Mouse (Mus musculus) cerebellum, adult 8-10 months (tissue): ENCODE results near the gene Gm45208.
"Not testable (repeated sequence)": the region's sequence is repeated elsewhere in the genome, so short reads cannot be mapped to it uniquely, and the experiment has no call there.

ENCODE experiments used
- DNase-seq: peaks from one replicate; pipeline ENCODE4 v3.0.0; 2022

Gene Gm45208

DNA sequence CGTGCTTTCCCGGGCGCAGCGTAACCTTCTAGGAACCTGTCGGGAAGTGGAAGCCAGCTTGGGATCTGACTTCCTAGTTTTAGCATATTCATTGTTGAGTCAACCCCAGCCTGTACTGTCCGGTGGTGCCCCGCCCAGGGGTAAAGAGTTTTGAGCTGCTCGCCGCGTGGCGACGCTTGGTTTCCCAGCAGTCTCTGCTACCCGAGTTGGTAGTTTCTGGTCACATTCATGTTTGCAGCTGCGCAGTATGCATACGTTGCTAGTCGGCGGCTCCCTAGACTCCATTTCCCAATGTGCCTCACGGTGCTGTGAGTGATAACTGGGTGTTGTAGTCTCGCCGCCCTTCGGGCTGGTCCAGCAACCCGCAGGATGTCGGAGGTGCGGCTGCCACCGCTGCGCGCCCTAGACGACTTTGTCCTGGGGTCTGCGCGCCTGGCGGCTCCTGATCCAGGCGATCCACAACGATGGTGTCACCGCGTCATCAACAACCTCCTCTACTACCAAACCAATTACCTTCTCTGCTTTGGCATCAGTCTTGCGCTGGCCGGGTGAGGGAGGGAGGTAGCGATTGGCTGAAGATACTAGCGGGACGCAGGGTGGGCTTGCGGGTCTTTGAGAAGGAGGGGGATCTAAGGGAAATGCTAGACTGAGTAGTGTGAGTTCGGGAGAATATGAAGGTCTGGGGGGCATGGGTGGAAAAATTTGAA is 6.3 kb downstream of the Gm45208 start, which contains the start of gene Praf2:
Gene Praf2 (plus strand): TSS at position 225 of the 707 bp plus-strand sequence.
- peak; percentile 60 for DNase-seq

DNA sequence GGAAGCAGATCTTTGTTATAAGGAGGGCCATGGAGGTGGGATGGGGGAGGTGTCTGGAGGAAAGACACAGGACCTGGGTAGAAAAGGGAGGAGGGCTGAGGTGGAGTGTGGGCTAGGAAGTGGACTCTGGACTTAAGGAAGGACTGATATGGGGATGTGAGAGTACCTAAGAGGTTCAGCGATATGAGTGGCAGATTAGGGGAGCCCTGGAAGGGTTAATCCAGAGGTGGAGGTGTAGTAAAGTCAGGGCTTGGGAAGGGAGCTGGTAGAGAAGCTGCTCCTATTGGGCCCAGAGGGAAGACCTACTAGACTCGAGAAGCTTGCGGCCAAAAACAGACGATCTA is 6.8 kb downstream of the Gm45208 start:
- no peak for DNase-seq

DNA sequence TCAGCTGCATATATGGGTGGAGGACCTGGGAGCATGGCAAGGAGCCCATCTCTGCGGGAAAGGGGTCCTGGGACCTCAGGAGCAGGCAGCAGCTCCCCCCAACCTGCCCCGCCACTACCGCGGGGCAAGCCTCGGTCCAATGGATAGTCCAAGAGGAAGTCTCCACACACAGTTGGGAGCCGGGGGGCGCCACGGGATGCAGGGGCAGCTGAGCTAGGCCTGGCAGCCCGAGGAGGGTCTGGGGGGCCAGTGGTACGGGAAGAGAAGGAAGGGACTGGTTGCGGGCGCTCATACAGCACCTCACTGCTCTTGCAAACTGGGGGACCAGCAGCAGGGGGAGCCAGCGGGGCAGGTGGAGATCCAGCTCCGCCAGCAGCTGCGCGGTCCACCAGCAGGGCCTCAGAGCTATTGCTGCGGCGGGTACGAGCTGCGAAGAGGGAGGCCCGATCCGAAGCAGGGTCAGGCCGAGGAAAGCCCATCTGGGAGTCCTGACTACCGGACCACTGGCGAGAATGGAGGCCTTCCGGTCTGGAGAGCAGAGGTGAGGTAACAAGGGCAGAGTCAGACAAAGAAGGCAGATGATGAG is 11.6 kb downstream of the Gm45208 start:
- peak; percentile 53 for DNase-seq

DNA sequence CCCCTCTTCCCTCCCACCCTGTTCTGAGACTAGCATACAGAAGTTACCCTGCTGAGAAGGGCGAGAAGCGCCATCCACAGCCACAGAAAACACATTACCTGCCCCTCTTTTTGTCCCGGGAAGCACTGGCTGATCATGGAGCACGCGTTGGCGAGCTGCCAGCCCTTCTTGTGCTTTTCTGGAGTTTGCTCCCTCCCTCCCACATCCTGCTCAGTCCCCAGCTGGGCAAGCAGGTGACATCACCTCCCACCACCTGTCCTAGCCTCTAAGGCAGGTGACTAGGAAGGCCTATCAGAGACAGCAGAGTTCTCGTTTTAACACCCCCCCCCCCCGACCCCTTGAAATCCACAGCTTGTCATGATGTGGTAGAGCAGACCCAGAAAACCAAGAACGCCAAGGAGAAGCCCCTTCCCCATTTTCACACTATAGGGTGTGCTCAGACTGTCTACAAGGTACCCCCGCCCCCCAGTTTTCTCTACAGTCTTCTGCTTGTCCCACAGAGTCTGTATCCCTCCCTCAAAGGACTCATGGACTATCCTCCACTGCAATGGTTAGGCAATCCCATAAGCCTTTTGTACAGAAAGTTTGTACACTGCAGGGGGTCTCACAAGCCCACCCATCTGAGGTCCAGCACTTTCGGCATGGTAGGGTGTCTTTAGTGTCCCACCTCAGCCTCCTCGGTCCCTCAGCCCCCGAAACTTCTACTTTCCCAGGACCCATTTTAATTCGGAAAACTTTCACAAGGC is 17.5 kb downstream of the Gm45208 start:
- DNase-seq, result peak; percentile 80

DNA sequence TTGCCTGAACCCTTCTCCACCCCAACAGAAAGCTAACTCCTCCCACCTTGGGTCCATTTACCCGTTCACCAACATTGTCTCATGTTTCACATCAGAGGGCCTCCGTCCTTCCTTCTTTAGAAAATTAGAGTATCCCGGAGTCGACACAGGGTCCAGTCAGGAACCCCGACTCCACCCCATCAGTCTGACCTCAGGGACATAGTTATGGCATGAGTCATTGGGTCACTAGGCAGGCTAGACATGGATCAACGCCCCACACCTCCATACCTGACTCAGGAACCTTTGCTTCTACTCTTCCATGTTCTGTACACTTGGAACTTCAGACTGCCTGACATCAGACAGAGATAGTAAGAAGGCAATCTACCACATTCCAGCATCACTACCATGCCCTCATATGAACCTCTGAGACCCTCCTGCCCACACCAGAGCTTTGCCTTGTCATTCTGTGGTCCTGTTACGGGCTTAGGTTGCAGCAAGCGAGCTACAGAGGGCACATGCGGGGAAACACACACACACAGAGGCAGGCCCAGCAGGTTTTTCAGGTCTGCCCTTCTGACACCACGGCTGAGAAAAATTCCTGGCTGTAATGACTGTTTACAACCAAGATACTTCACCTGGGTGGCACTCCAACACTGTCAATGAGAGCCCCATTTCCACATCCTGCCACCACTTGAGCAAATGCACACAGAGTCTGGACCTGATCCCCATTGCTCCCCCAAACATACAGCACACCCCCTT is 18.2 kb downstream of the Gm45208 start:
- DNase-seq, result no peak

DNA sequence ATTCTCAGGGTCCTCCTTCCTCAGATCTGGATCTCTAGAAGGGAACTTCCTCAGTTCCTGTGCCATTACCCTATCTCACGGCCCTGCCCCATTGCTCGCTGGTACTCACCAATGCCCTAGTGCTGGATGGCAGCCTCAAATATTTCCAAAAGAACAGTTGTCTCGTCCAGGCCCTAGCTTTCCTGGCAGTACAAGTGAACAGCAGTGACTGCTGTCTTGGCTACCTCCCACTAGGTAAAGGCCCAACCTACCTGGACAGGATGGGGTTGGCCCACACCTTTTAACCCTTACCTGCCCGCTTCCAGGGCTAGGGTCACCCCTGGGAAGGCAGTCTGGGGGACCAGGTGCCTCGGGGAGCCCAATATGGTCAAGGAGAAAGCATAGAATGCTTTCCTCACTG is 19.1 kb downstream of the Gm45208 start:
- peak; percentile 53 for DNase-seq

DNA sequence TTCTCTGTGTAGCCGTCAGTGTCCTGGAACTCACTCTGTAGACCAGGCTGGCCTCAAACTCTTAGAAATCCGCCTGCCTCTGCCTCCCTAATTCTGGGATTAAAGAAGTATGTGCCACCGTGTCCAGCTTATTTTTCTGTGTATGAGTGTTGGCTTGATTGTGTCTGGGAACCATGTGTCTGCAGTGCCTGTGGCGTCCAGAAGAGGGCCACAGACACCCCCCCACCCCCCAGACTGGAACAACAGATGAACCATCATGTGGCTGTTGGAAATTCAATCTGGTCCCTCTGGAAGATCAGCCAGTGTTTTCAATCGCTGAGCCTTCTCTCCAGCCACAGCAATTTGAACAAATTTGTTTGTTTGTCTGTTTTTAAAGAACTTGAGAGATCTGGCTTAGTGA is 21.4 kb downstream of the Gm45208 start:
- no peak for DNase-seq

DNA sequence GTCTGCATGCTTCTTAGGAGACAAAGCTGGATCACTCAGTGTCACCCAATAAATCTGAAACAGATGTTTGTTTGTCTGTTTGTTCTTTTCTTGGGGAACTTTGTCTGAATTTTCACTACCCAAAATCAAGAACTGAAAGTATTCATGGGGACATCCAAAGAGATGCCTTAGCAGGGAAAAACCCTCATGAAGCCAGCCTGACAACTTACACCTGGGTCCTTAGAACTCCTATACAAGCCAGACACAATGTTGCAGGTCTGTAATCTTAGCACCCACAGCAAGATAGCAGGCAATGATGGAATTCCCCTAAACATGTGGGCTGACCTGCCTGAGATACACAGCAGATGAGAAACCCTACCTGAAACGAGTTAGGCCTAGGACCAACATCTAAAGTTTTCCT is 22.9 kb downstream of the Gm45208 start:
- DNase-seq, result no peak

DNA sequence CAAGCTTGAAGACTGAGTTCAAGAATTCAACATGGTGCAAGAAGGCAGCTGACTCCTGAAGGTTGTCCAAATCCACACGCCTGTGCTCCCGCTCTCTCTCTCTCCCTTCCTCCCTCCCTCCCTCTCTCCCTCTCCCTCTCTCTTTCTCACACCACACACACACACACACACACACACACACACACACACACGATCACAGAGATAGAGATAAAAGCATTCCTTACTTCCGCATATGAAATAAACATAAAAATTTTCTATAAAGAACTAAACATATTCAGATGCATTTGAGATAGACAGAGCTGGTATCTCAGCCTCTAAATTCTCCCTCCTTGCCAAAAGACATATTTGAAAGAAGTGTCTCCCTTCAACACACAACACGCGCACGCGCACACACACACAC is 23.4 kb downstream of the Gm45208 start:
- no peak for DNase-seq

DNA sequence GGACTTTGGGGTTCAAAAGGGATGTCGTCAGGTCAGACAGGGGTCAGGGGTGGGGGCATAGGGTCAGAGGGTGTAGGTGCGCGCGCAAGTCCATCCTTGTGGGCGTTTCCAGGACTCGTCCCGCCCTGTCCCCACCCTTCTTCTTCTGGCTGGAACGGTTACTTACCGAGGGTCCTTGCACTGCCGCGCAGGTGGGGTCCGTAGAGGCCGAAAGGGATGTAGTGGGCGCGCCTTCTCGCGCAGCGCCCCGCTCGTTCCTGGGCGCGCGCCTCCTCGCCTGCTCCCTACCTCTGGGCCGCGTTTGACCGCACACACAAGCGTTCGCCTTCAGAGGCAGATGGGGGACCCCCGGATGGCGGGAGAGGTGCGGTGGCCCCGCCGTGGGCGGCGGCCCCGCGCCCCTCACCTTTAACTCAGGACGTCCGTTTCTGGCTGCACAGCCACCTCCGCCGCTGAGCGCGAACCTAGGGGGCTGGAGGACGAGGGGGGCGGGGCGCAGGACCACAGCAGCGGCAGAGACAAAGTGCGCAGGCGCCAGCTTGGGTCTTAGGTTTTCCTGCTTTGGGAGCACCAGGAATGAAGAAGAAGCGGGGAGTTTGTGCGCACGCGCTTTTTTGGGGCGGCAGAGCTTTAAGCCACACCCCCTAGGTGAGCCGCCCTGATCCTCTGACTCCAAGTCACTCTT is 28.5 kb downstream of the Gm45208 start, which contains the start of gene Ccdc120:
Gene Ccdc120 (minus strand): TSS at position 474 of the 685 bp plus-strand sequence.
- peak; percentile 76 for DNase-seq

DNA sequence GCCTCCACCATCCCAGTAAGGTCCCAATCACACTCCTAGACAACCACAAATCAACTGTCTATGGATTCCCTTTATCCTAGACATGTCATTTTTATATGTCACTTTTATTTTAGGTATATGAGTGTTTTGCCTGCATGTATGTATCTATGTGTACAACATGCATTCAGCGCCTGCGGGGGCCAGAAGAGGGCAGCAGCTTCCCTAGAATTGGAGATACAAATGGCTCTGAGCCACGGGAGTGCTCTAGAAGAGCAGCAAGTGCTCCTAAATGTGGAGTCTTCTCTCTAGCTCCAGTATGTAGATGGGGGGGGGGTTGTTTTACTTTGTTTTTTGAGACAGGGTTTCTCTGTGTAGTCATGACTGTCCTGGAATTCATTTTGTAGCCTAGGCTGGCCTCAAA is 31.6 kb downstream of the Gm45208 start:
- not testable (repeated sequence) for DNase-seq

DNA sequence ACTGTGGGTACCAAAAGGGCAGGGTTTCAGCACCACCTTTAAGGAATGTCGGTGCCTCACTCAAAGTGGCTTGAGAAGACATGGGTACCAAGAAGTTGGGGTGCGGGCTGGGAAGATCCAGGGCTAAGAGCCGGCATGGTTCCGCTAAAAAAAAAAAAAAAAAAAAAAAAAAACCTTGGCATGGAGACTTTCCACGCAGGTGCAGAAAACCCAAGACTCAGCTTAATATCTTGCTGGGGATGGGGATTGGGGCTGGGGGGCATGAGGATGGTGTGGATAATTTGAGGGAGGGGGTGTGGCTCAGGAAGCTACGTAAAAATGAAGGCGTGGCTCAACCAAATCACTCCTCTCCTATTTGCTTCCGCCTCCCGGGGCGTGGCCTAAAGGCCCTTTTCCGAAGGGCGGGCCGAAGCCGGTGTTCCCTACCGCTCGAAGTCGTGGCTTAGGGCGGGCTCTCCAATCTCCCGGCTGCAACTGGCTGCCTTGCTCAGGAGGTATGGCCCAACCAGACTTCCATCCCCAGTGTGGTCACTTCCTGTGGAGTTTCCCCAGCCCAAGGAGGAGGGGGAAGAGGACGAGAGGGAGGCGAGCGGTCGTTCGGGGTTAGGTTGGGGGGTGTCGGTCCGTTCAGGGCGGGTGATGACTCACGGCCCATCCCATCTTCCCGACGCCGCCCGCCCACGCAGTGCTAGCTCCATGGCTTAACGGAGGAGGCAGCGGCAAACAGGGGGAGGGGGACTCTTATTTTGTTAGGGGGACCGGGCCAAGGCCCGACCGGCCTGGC is 40.3 kb downstream of the Gm45208 start, which contains the start of gene Tfe3:
Gene Tfe3 (plus strand): TSS at position 424 of the 784 bp plus-strand sequence.
- DNase-seq, result peak; percentile 86

DNA sequence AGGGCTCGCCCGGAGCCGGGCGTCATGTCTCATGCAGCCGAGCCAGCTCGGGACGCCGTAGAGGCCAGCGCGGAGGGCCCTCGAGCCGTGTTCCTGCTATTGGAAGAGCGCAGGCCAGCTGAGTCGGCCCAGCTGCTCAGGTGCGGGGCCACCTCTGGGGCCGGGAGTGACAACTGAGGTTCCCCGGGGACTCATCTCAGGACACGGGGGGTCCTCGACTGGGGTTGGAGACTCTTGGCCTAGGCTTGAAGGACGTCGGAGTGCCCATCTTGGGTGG is 40.8 kb downstream of the Gm45208 start:
- DNase-seq, result no peak

DNA sequence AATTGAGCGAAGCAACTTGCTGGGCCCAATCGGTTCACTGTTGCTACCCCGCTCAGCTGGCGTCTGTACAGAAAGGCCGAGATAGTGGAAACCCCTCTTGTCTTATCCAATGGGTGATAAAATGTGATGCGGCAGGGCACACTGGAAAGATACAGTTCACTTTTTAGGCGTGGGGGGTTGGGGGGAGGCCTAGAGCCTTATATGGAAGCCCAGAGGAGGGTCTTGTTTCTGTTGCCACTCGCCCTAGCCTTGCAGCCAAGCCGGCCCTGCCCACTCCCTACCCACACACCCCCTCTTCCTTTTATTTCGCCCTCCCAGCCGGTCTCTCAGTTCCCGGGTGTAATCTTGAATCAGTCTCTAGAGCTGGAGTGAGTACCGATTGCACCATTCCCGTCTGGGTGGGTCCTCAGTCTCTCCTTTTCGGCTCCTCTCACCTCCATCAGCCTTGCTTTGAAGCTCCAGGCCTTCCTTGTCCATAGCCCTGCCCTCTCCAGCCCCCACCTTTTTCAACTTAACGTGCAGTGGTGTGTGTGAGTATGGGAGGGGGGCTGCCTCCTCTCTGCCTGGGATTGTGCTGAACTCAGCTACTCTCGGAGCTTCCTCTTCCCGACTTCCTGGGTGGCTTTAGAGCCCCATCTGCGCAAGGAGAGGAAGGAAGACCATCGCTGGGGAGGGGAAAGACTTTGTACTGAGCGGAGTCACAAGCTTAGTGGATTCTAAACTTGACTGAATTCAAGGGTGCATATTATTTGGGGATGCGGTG is 41.8 kb downstream of the Gm45208 start:
- DNase-seq, result no peak

DNA sequence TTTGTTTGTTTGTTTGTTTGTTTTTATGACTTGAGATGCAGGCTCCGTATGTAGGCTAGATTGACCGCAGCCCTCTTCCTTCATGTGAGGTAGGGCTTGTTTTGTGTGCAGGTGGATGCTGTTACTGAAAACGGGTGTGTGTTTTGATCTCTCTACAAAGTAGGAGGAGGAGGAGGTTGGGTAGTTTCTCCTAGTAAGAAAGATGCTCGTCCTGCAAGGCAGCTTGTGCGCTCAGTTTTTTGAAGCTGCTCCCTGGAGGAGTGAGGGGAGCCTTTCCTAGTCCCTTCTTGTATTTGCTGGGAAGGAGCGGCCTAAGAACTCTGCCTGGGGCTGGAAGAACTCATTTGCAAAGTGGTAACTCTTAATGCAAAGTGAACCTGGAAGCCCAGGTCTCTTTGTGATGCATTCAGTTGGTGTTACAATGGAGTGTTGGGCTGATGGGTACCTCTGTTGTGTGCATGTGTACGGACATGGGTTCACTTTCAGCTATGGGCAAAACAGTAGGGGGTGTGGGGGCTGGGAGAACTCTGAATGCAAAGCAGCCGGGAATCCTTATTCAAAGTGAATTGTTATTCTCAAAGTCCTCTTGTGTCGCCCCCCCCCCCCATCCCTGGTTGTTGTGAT is 42.7 kb downstream of the Gm45208 start:
- DNase-seq, result no peak

DNA sequence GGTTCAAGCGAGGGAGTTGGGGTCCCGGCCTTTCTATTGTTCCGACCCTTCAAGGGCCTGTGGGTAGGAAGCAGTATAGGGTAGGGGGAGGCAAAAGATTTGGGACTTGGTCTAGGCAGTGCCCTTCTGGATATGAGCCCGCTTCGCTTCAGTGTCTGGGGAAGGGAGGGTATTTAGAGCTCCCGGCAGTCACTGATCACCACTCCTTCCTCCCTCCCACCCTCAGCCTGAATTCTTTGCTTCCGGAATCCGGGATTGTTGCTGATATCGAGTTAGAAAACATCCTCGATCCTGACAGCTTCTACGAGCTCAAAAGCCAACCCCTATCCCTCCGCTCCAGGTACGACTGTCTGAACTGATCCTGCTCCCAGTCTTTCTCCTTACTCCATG is 43.2 kb downstream of the Gm45208 start:
- DNase-seq, result no peak

DNA sequence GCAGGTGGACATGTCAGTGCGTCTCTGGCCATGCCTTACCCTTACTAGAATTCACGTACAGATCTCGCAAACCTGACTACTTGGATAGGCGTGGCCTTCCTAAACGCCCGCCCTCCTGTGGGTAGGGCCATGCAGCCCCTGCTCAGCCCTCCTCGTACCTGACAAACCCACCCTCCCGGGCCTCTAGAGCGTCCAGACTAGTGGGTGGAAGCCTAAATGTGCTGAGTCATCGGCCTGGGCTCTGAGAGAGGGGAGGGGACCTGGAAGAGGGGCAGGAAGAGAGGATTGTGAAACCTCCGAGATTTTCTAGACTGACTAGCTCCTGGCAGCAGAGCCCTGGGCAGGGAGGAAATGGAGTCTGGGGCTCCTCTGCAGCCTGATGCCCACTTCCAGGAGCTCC is 43.7 kb downstream of the Gm45208 start:
- no peak for DNase-seq

DNA sequence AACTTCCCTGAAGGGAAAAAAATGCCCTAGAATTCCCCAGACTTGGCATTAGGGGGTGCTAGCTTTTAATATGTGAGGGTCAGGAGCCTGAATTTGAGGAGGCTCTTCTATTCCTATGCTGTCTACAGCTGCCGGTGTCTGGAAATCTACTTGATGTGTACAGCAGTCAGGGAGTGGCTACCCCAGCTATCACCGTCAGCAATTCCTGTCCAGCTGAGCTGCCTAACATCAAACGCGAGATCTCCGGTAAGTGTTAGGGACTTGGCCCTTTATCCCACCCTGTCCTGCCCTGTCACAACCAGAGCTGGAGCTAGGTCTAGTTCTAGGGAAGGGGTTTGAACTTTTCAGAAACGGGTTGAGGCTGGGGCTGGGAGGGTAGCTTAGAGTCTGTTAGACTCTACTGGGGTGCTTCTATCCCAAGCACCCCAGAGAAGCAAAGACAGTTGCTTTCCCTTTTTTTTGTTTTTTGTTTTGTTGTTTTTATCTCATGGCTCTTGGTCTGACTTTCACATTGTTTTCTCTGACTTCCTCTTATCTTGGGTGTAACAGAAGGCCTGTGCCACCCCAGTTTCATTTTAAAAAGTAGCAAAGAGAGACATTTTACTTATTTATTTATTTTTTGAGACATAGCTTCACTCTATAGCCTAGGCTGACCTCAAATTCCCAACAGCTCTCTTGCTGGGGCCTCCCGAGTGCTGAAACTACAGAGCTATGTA is 47.4 kb downstream of the Gm45208 start:
- no peak for DNase-seq

DNA sequence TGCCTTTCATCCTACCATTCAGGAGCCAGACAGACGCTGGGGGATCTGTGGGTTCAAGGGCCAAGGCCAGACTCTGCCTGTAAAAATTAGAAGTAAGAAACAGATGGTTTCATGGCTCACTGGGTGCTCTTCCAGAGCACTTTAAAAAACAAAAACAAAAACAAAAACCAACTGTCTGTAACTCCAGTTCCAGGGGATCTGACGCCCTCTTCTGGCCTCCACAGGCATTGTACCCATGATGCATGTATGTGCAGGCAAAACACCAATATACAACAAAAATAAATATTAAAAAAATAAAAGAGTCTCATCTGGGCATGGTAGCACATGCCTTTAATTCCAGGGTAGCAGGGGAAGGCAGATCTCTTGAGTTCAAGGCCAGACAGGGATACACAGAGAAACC is 50.7 kb downstream of the Gm45208 start:
- DNase-seq, result no peak
